Mouse (Mus musculus) right cerebral cortex, postnatal 25 days (tissue): Measurements from ENCODE around the gene Fam227b.
A peak's percentile ranks its signal among the peaks of the same experiment; 100 is the strongest.

Source experiments
- DNase-seq: peaks from one replicate; pipeline ENCODE4 v3.0.0; 2022

Fam227b gene

GRCm38 (mm10) chr2:126060595-126060994, 91.2 kb downstream of the Fam227b start:
- DNase-seq: no peak

DNA sequence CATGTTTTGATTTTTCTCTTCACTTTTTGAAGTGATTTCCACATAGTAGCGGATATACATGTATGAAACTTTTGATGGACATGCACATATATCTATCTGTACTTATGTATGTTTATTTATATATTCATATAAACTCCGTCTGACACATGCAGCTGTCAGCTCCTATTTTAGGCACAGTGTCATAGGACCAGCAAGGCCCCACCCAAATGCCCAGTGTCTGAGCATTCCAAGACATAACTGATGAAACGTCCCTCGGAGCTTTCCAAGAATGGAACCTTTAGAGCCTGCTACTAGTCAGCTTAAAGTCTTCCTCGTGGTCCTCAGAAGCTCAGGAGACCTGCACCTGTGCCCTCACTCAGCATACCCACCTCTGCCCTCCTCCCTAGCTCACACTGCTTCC, 98.1 kb downstream of the Fam227b start:
- no peak for DNase-seq

DNA sequence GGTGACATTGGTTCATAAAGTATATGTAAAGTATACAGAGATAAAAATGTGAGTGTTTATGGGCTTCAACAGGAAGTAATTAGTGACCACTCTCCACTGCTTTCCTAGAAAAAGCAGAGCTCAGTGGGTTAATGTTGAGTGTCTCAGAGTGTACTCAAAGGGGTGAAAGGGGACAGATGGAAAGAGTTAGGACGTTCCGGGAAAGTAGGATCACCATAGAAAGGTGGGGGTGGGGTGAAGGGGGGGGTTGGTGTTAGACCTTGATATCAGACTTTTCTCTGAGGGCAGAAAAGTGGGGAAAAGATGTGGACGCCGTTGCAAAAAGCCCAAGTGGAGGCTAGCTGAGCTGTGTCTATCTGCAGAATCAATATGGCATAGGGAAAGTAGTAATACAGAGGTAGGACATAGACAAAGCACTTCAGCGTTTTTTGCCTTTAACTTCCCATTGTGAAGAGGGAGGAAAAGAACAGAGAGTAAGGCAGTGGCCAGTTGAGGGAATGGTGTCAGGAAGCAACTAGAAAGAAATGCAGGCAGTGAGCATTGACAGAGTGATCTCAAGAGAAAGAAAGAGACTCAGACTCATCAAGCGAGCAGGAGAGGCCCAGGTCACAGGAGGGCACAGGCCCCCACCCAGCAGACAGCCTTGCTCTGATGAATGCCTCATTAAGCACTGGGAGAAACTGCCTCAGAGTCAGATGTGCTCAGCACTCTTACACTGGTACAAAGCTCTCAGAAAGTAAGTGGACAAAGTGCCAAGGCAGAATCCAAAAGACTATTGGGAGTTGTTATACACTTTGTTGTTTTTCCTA, 98.9 kb downstream of the Fam227b start:
- no peak for DNase-seq

- no peak for DNase-seq
Measured at GRCm38 (mm10) chr2:126045621-126046020, 106.2 kb downstream of the Fam227b start.

GRCm38 (mm10) chr2:126042674-126043073, 109.1 kb downstream of the Fam227b start:
- no peak for DNase-seq

DNA sequence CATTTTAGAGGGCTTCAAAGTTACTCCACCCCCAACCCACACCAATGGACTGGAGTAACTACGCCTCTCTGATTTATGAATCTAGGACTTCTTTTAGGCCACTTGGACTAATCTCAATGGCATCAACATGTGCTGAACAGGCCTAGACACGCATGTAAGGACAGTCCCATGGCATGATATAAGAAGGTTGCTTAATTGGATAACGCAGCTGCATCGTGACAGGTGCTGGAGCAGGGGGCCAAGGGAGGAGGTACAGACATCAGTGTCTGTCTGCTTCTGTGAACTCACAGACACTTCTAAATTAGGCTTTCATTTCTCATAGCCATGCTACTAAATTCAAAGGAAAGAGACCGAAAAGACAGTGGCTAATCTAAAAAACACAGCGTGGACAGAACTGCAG, 110.6 kb downstream of the Fam227b start:
- no peak for DNase-seq

DNA sequence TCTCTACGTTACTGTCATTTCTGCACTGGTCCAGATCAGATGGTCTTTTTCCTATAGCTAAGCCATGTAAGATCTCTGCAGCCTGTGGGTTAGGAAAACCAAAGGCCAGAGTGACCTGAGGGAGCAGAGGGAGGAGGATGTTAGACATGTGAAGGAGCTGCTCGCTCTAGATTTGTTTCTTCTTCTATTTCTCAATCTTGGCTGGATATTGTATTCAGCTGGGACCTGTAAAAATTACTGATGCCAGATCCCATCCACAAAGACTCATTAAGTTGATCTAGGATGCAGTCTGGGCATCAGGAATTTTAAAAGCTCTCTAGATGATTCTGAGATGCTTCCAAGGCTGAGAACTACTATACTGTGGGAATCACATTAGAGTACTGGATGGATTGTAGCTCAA, 111.2 kb downstream of the Fam227b start:
- no peak for DNase-seq

GRCm38 (mm10) chr2:126039414-126039891, 112.4 kb downstream of the Fam227b start:
- no peak for DNase-seq

DNA sequence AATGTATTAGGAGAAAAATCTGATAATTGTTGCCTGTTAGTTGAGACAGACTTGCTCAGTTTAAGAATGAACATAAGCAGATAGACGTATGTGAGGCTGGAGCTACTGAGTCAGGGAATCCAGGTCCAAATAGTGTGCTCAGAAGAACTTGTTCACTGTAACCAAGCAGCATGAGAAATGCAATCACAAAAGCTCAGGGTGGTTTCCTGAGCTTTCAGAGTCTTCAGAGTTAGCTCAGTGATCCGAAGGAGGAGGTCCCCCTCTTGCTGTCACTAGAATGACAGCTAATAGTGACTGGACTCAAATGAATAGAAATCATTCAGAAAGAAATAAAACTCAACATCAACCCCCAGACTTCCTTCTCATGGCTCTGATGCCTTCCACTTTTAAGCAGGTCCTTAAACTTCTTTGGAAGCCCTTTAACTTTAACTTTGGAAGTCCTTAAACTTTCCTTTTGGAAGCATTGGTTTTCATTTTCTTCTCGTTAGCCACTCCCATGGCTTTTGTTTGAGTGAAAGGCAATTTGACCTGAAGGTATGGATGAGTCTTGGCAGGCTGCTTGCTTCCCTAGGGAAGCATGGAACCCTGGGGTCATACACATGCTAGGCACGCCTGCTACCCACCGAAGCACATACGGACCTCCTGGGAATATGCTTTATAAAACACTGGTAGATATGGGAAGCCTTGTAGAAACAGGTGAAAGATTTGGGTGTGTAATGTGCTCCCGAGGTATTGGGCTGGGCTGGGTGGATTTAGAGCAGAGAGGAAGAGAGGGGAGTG, 113.4 kb downstream of the Fam227b start:
- no peak for DNase-seq

DNA sequence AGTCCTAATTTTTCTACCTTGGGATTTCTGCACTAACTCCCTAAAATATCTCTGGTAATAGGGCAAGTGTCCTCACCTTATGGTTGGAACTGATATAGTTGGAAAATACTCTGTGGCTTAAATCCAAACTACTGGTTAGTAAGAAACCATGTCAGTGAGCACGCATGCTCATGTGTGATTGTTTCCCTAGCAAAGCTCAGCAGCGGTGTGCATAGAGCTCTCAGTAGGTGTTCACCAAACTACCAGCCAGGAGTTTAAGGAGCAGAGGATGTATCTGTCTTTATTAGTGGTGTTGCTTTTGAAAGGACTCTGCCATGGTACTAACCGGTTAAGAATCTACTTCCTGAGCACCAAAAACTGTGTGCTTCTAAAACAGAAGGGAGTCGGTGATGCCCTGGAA, 115.7 kb downstream of the Fam227b start:
- no peak for DNase-seq

DNA sequence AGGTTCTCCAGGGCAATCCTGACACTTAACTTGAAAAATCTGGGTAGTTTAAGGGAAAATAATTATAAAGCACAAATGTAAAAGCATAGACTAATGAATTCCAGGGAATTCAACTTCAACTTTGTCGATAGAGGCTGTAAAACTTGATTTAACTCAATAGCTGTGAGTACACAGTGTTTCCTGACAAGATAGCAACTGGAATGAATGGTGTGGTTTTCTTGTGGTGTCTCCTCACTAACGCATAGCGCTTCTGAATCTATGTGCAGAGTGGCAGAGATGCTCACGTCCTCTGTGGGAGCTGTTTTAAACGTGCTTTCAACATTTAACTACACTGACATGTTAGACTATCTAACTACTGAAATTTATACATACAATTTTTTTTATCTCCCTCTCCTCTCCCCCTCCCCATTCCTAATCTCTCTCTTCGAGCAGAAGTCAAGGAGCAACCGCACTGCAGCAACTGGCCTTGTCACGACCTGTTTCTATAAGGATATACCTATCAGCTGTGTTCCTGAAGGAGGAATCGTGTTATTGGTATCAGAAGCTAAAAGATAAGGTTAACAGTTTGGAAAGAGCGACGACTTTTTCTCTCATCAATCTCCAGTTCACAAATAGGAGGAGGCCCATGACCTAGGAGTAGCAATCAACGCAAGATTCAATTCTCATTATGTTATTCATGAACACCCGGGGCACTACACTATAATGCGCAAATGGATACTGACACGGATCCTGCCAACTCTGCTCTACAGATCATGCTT, 116.6 kb downstream of the Fam227b start:
- DNase-seq: no peak

DNA sequence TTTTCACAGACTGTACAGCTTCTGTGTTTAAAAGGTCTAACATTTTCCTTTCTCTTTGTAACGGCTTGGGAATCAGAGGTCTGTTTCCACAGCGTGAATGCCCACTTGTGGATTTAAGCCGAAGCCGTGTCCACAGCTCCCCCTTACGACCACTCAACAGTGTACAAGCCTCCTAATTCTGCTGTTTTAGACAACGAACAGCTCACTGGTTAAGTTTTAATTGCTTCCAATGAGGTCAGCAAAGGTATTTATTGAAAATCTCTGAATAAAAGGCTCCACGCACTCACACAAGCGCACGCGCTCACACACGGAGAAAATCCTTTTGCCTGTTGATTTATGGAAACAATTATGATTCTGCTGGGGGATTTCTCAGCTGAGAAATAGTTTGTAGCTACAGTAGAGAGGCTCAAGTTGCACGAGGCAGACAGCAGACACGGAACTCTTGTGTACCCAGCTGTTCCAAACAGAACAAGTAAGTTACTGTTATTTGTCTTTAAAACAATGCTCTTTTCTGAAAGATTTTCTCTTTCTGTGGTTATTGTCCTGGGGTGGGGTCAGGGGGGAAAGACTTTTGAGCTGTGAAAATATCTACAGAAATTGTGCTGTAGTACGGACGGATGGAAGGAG, 117.3 kb downstream of the Fam227b start, which contains the start of gene Fgf7:
Fgf7 (plus strand) TSS at position 280 of the 627 bp plus-strand sequence.
- no peak for DNase-seq

DNA sequence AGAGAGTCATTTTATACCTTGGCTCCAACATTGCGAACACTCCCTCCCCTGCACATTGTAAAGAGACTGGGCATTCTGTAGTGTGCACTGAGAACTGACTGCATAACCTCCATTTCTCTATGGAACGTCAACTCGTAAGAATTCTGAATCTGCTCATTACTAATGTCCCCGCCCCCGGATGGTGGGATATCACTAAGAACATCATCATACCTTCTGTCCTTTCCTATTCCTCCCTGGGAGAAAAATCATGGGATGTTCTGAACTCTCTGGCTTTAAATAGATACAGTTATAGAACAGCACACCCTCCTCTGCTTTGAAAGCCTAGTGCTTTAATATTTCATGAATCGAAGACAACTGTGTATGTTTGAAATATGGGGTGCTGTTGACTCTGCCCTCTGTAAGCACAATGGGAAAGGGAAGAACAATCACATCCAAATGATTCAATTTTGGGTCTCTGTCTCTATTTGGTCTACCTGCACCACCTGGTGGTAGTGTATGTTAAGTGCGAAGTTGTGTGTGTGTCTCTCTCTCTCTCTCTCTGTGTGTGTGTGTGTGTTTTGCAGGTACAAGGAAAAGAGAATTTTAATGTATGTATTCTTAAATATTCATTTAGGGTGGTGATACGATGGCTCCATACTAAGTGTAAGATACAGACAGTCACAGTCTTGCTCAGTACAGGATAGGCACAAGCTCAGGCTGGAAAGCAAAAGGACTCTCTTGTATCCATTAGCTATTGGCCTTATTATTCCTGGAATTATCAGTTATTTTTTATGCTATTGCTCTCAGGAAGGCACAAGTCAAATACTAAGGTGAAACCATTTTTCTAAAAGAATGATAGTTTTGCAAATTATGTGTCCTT, 118.5 kb downstream of the Fam227b start:
- no peak for DNase-seq

DNA sequence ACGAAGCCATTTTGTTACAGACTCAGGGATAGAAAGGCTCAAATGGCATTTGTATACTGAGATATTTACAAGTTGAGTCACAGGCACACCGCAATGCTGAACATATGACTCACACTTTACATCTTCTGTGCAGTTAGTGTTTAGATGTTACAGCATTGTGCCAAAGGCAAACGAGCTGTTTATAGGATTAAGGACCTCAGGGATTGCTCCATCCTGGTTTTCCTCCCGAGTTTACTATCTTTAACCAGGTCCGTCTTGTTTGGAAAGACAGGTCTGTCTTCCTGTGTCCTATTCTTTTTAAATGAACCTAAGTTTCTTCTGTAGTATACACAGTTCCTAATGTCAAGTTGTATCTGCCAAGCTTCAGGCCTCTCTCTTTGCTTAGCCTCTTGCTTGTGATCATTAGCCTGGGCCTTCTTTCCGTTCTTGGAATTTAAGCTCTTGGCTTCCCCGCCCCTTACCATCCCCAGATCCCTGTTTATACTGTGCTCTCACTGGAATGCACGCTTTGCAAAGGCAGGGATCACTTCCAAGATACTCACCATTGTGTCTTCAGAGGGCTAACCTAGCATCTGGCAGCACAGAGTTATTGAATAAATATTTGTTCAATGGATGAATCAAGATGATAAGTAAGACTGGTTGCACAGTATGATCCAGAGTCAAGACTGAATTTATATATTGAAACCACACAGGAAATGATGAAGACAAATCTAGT, 120.5 kb downstream of the Fam227b start:
- DNase-seq: no peak

DNA sequence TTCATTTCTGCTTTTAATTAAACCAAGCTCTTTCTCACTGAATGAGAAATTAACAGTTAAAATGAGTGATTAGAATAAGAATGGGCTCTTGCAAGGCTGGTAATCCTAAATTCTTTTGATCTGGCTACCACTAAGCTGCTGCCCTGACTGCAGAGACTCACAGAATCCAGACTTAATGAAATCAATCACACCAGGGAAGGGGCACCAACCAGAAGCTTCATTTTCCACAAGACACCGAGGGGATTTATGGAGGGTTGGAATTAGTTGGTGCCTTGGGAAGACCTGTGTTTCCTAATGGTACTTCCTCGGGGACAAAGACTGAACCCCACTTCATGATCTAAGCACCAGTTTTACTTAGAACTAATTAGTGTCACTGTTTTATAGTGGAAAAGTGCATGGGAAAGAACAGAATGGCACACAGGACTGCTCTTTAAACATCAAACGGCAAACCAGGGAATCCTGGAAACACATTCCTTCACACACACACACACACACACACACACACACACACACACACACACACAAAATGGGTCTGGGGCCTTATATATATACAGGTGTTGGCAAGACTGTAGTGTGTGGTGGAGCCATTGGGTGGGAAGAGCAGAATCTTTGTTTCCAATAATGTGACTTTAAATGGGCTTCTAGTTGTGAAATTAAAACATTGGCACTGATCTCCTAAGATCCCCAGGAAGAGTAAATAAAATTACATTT, 135.9 kb downstream of the Fam227b start:
- DNase-seq: no peak

DNA sequence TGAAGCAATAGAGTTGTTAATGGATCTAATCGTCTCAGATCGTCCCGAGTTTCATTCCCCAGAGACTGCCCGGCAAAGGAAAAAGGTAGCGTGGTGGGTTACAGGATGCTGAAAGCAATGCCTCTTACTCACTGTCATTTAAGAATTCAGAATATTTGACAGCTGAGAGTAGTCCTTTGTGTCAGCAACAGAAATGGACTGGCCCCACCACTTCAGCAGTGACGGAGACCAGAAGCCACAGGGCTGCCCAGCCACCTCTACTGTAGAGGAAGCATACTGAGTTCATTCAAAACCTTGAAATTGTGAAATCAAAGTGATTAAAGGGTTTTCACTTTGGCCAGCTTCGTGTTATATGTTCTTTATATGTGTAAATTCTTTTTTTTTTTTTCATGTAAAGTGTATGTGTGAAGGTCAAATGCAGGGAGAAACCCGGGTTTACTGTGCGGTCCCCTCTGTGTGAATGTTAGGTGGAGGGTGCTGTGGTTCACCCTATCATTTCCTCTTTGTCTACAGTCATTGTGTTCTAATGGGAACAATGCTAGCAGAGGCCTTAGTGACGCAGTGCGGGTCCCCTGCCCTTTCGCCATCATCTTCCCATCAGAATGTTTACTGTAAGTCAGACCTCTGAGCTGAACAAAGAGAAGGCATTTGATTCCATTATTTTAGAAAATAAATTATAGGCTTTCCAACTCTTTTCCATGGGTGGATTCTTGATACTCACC, 136.7 kb downstream of the Fam227b start:
- no peak for DNase-seq

- DNase-seq: no peak
Measured at GRCm38 (mm10) chr2:126006742-126007141, 145.1 kb downstream of the Fam227b start.

DNA sequence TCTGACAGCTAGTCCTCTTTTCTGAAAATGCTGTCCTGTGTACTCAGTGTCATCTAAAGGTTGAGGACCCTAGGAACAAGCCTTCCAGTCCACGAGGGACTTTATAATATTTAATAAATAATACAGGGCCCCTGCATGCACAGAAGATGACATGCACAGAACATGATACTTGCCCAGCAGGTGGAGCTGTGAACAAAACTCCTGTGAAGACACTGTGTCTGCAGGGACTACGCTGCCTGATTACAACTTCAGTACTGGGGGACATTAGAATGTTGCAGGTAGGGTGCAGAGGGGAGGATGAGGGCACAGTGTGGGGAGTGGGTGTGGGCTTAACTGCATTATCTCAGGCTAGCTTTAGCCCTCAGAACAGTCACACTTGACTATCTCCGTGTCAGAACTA, 145.7 kb downstream of the Fam227b start:
- peak; percentile 48 for DNase-seq

- DNase-seq: no peak
Measured at GRCm38 (mm10) chr2:126002291-126002690, 149.5 kb downstream of the Fam227b start.
